23 mouse cellular contexts compared by ENCODE assay signal in genomic region chr11:118517924-118518323, GRCm38 (mm10). TPM values are rescaled to one million over a fixed set of nuclear protein-coding genes. Genes with fewer than 3 reads are reported as not detected.
DNase-seq lines count a peak whose midpoint lies in the region; TF ChIP-seq lines count a peak whose summit lies in the region.
"Had no signal": no experiment of that assay in that cellular context is flagged by ENCODE, and none has a peak within 500 bp of the region (broad histone marks: within the 10 kb centered on the region; RNA-seq: fewer than 3 reads in every experiment).

No protein-coding gene starts in this region.

- peak overlapping the region; percentile 22 for H3K4me2 ChIP-seq in myocyte (ENCODE audit: low read depth)
- H3K4me2 ChIP-seq: embryonic facial prominence, embryonic 12.5 days; embryonic facial prominence, embryonic 15.5 days; hindbrain, embryonic 12.5 days had no signal

- TF ChIP-seq POLR2A in myocyte (IDR thresholded peaks at IDR 0.05; ENCODE audit: insufficient read length, low read depth) = no peak

- H3K79me3 ChIP-seq in C2C12 (ENCODE audit: low read depth) = no peaks in the 10 kb centered on the region

- H3ac ChIP-seq in C2C12 (ENCODE audit: control insufficient read depth, insufficient read length, low read depth) (no peak overlapping the region), myocyte (ENCODE audit: control insufficient read depth, insufficient read length) (no peak overlapping the region)

- H3K4me3 ChIP-seq in C2C12 (ENCODE audit: insufficient read depth, poor library complexity, severe bottlenecking) (no peak overlapping the region), myocyte (no peak overlapping the region)
- H3K4me3 ChIP-seq: embryonic facial prominence, embryonic 12.5 days; embryonic facial prominence, embryonic 15.5 days; heart, adult 2 months; heart, embryonic 10.5 days; hindbrain, embryonic 12.5 days had no signal

- H3K36me3 ChIP-seq in C2C12 (ENCODE audit: control insufficient read depth, insufficient read depth) = no peaks in the 10 kb centered on the region
- H3K36me3 ChIP-seq in myocyte (ENCODE audit: control insufficient read depth, insufficient read depth) = no peaks in the 10 kb centered on the region
- H3K36me3 ChIP-seq: embryonic facial prominence, embryonic 12.5 days; embryonic facial prominence, embryonic 15.5 days; G1E; heart, embryonic 10.5 days; hindbrain, embryonic 12.5 days had no signal

- no peaks in the 10 kb centered on the region for H3K79me2 ChIP-seq in C2C12 (ENCODE audit: control insufficient read depth, insufficient read depth)
- H3K79me2 ChIP-seq in myocyte (ENCODE audit: control insufficient read depth, insufficient read depth) = no peaks in the 10 kb centered on the region

- DNase-seq in 3134 (ENCODE audit: extremely low read depth, insufficient read length, low spot score) (peak; percentile 74), NIH3T3 (ENCODE audit: low read depth) (peak; percentile 43)
- DNase-seq in gastrocnemius, adult 18-20 months (ENCODE audit: low spot score) = no peak
- DNase-seq in kidney, postnatal 25 days = no peak
- DNase-seq in spleen, postnatal 10 days (ENCODE audit: low spot score in 2 of 2) = no peak
- DNase-seq: adrenal gland, postnatal 10 days; adrenal gland, postnatal 36 days; cerebellum, adult 11 months; cerebellum, adult 2 months; cerebellum, adult 9-11 months; cerebellum, postnatal 25 days; forebrain, postnatal 0 days; gastrocnemius, postnatal 25 days; kidney, adult 18-20 months had no signal

- no peak for TF ChIP-seq CTCF in C2C12 (IDR thresholded peaks at IDR 0.05; ENCODE audit: control insufficient read depth, insufficient read depth, insufficient read length)

- H3K27me3 ChIP-seq in C2C12 (ENCODE audit: control insufficient read depth, insufficient read depth, insufficient read length) (no peaks in the 10 kb centered on the region), myocyte (ENCODE audit: control insufficient read depth, insufficient read depth, insufficient read length) (no peaks in the 10 kb centered on the region)
- H3K27me3 ChIP-seq: embryonic facial prominence, embryonic 15.5 days; hindbrain, embryonic 12.5 days; Patski had no signal

TF ChIP-seq in C2C12, 6 proteins besides CTCF, POLR2A, EP300 and RAD21:
- TF ChIP-seq MAX (IDR thresholded peaks at IDR 0.05) (peak; percentile 66), MYOG (IDR thresholded peaks at IDR 0.05; ENCODE audit: control insufficient read depth, extremely low read depth, insufficient read length) (no peak), USF1 (IDR thresholded peaks at IDR 0.05; ENCODE audit: low read depth) (no peak), MYOD1 (IDR thresholded peaks at IDR 0.05; ENCODE audit: control insufficient read depth, insufficient read length, low read depth) (no peak), FOSL1 (IDR thresholded peaks at IDR 0.05; ENCODE audit: insufficient read depth, low read length, poor library complexity, severe bottlenecking) (peak; percentile 23), CEBPB (IDR thresholded peaks at IDR 0.05; ENCODE audit: low read depth) (no peak)

TF ChIP-seq in myocyte, 11 proteins besides CTCF, POLR2A, EP300 and RAD21:
- TF ChIP-seq TCF3 (IDR thresholded peaks at IDR 0.05; ENCODE audit: insufficient read length, low read depth) = no peak
- no peak for TF ChIP-seq MYOD1 (IDR thresholded peaks at IDR 0.05; ENCODE audit: control insufficient read depth in 1 of 3, insufficient read length in 2 of 3, low read depth in 2 of 3)
- no peak for TF ChIP-seq E2F4 (IDR thresholded peaks at IDR 0.05; ENCODE audit: insufficient read depth)
- TF ChIP-seq MAX (IDR thresholded peaks at IDR 0.05; ENCODE audit: low read depth) = no peak
- no peak for TF ChIP-seq MYOG (IDR thresholded peaks at IDR 0.05; ENCODE audit: control insufficient read depth in 1 of 3, insufficient read depth in 1 of 3, insufficient read length in 2 of 3, low read depth in 2 of 3)
- TF ChIP-seq REST (IDR thresholded peaks at IDR 0.05; ENCODE audit: insufficient read depth, insufficient read length) = no peak
- TF ChIP-seq TCF12 (IDR thresholded peaks at IDR 0.05; ENCODE audit: insufficient read depth, poor library complexity, severe bottlenecking) = no peak
- no peak for TF ChIP-seq USF1 (IDR thresholded peaks at IDR 0.05; ENCODE audit: low read depth)
- TF ChIP-seq CEBPB (IDR thresholded peaks at IDR 0.05; ENCODE audit: insufficient read depth, poor library complexity, severe bottlenecking) = no peak
- TF ChIP-seq SRF (IDR thresholded peaks at IDR 0.05; ENCODE audit: control insufficient read depth, insufficient read length, low read depth) = no peak
- no peak for TF ChIP-seq POLR2AphosphoS2 (IDR thresholded peaks at IDR 0.05; ENCODE audit: insufficient read length, low read depth)

RNA-seq across cellular contexts. Expression of gene Engase, which starts 41.3 kb away (rescaled TPM):
- polyA plus RNA-seq in C2C12 (2012; fragmentation: generic; extraction: Trizol) (2.1 TPM), myocyte (2012; fragmentation: generic; extraction: Trizol) (5.1 TPM)
- 1 to 10 TPM; 3.5 to 4.1 TPM for total RNA-seq in gastrocnemius, adult 18-20 months (2021)

Comparison
In these comparisons a context has a peak if more than half of its experiments do, and no peak if none do; other contexts are left out.
1. DNase-seq: peak in 3134 (single experiment) and NIH3T3 (single experiment); none in gastrocnemius, adult 18-20 months (single experiment), kidney, postnatal 25 days (0 of 2) and spleen, postnatal 10 days (0 of 2).